In genomic region chr17:85982271-85982670, GRCm38 (mm10) we compare ENCODE assay signal across 27 mouse cellular contexts.
"Had no signal": no experiment of that assay in that cellular context is flagged by ENCODE, and none has a peak within 500 bp of the region (broad histone marks: within the 10 kb centered on the region; RNA-seq: fewer than 3 reads in every experiment).

No protein-coding gene starts in this region.

- H3K9ac ChIP-seq: embryonic facial prominence, embryonic 12.5 days; embryonic facial prominence, embryonic 13.5 days; embryonic facial prominence, embryonic 15.5 days; forebrain, embryonic 12.5 days; forebrain, embryonic 13.5 days; forebrain, embryonic 15.5 days; forebrain, postnatal 0 days had no signal

- DNase-seq: cerebellum, adult 8-10 months; cerebellum, adult 9-10 months; cerebellum, adult 9-11 months; cerebellum, postnatal 10 days; cerebellum, postnatal 14 days; cerebellum, postnatal 25 days; cerebellum, postnatal 36 days; embryo, embryonic 11 days; forebrain, postnatal 0 days; gastrocnemius, adult 2 months; gastrocnemius, postnatal 10 days; gastrocnemius, postnatal 14 days; gastrocnemius, postnatal 25 days; gastrocnemius, postnatal 36 days; heart, adult 18-20 months; heart, adult 2 months had no signal

- H3K4me1 ChIP-seq: forebrain, embryonic 12.5 days; forebrain, embryonic 13.5 days; forebrain, embryonic 15.5 days had no signal

- H3K36me3 ChIP-seq: embryonic facial prominence, embryonic 15.5 days; forebrain, embryonic 15.5 days had no signal

- H3K9me3 ChIP-seq: embryonic facial prominence, embryonic 10.5 days; embryonic facial prominence, embryonic 12.5 days; embryonic facial prominence, embryonic 15.5 days; forebrain, embryonic 10.5 days; forebrain, embryonic 12.5 days; forebrain, embryonic 15.5 days had no signal

- H3K27ac ChIP-seq: embryonic facial prominence, embryonic 10.5 days; embryonic facial prominence, embryonic 12.5 days; embryonic facial prominence, embryonic 13.5 days; embryonic facial prominence, embryonic 15.5 days; forebrain, embryonic 10.5 days; forebrain, embryonic 12.5 days; forebrain, embryonic 13.5 days; forebrain, embryonic 15.5 days; gastrocnemius, adult 2 months; heart, adult 2 months had no signal

- H3K4me2 ChIP-seq: embryonic facial prominence, embryonic 12.5 days; embryonic facial prominence, embryonic 13.5 days; embryonic facial prominence, embryonic 15.5 days; forebrain, embryonic 12.5 days; forebrain, embryonic 13.5 days; forebrain, embryonic 15.5 days had no signal

- ATAC-seq: forebrain, embryonic 13.5 days; forebrain, embryonic 14.5 days; forebrain, embryonic 15.5 days; forebrain, embryonic 16.5 days; forebrain, postnatal 0 days had no signal

- H3K4me3 ChIP-seq: embryonic facial prominence, embryonic 10.5 days; embryonic facial prominence, embryonic 12.5 days; embryonic facial prominence, embryonic 13.5 days; embryonic facial prominence, embryonic 15.5 days; erythroblast, embryonic 14.5 days; forebrain, embryonic 10.5 days; forebrain, embryonic 12.5 days; forebrain, embryonic 13.5 days; forebrain, embryonic 15.5 days; gastrocnemius, adult 2 months; heart, adult 2 months had no signal

- H3K27me3 ChIP-seq: embryonic facial prominence, embryonic 12.5 days; embryonic facial prominence, embryonic 13.5 days; embryonic facial prominence, embryonic 15.5 days; forebrain, embryonic 12.5 days; forebrain, embryonic 13.5 days; forebrain, embryonic 15.5 days had no signal
